Mouse (Mus musculus) cerebellum, adult 9-11 months (tissue): ENCODE data around the gene Gm29110.
"Not testable (repeated sequence)": the region's sequence is repeated elsewhere in the genome, so short reads cannot be mapped to it uniquely, and the experiment has no call there.

Source experiments
- DNase-seq: peaks from one replicate; pipeline ENCODE4 v3.0.0; 2022

Gm29110 gene

GRCm38 (mm10) chrY:74470231-74470630 is at the start of gene Gm29110:
Gm29110 (plus strand) TSS chrY:74470531.
- not testable (repeated sequence) for DNase-seq
